Mouse (Mus musculus) kidney, postnatal 0 days (tissue): ENCODE results near the gene Tns3. TPM values are rescaled to one million over a fixed set of nuclear protein-coding genes. Genes with fewer than 3 reads are reported as not detected.

Experiments
- ATAC-seq: fragments of 200-750 bp; cut with Nextera tagmentation; replicated peaks from 2 replicates; pipeline ENCODE4 v1.8.0; 2017; ENCODE audit warnings: low read depth, moderate number of reproducible peaks, moderate TSS enrichment, moderate library complexity; ENCODE audit not compliant: low FRiP score
- DNase-seq: peaks from one replicate; pipeline ENCODE4 v3.0.0-alpha.2; 2016; ENCODE audit warnings: low spot score
- H3K27ac ChIP-seq: fragments of 300-500 bp; sonication (generic); 2 replicates; pipeline ENCODE4 v1.5.1; 2014; ENCODE audit warnings: mild to moderate bottlenecking
- H3K27me3 ChIP-seq: fragments of 300-500 bp; sonication (generic); 2 replicates; pipeline ENCODE4 v1.6.1; 2014; ENCODE audit warnings: low read length, mixed read lengths; ENCODE audit not compliant: insufficient read depth
- H3K36me3 ChIP-seq: fragments of 300-500 bp; sonication (generic); 2 replicates; pipeline ENCODE4 v1.6.1; 2014; ENCODE audit warnings: low read length, mixed read lengths; ENCODE audit not compliant: insufficient read depth
- H3K4me1 ChIP-seq: fragments of 300-500 bp; sonication (generic); replicated peaks from 2 replicates; pipeline ENCODE4 v1.6.1; 2014; ENCODE audit warnings: antibody characterized with exemption, low read length, mixed read lengths; ENCODE audit not compliant: insufficient read depth
- H3K4me2 ChIP-seq: fragments of 300-500 bp; sonication (generic); 2 replicates; pipeline ENCODE4 v1.6.1; 2014; ENCODE audit warnings: mild to moderate bottlenecking, low read length, moderate library complexity, mixed read lengths
- H3K4me3 ChIP-seq: fragments of 300-500 bp; sonication (generic); replicated peaks from 2 replicates; pipeline ENCODE4 v1.5.1; 2014; ENCODE audit warnings: low read depth, low read length
- H3K9ac ChIP-seq: fragments of 300-500 bp; sonication (generic); 2 replicates; pipeline ENCODE4 v1.6.1; 2014; ENCODE audit warnings: low read depth, low read length
- H3K9me3 ChIP-seq: fragments of 300-500 bp; sonication (generic); replicated peaks from 2 replicates; pipeline ENCODE4 v1.6.1; 2016; ENCODE audit warnings: low read length, inconsistent platforms, mixed read lengths
- CTCF ChIP-seq: IDR thresholded peaks from 2 replicates; pipeline ENCODE4 v1.5.1; 2016; ENCODE audit warnings: antibody characterized with exemption, low read depth, mild to moderate bottlenecking, moderate library complexity
- WGBS: fragments of 180-500 bp; shearing (Covaris S2); extraction: QIAGEN DNeasy Blood & Tissue Kit; methylation state at CpG from one replicate; pipeline ENCODE4 v1.1.7; 2014; 5-methylcytosine and 5-hydroxymethylcytosine counted together
- polyA plus RNA-seq: library from polyadenylated mRNA; unstranded; fragments of >200 nt; fragmentation: Nextera tagmentation; extraction: Ambion mirVana; gene quantifications from 2 replicates; pipeline ENCODE4 v1.2.1, GENCODE M21; 2015

Tns3 gene
- polyA plus RNA-seq, 1 experiment from 2014 or later, result 17.6 TPM

- no peak for DNase-seq
- Histone ChIP-seq H3K4me2 (no peak overlapping the region), H3K4me3 (no peak overlapping the region), H3K9ac (no peak overlapping the region), H3K27ac (no peak overlapping the region), H3K9me3 (no peaks in the 10 kb centered on the region), H3K4me1 (peaks cover 14% of the 10 kb centered on the region), H3K27me3 (no peaks in the 10 kb centered on the region), H3K36me3 (0 out of 2 replicates have a peak, but pooled peaks cover 11% of the 10 kb centered on the region)
- WGBS, result 98% methylated on average over 1 of the region's 1 CpGs
- no peak for TF ChIP-seq CTCF
- no peak for ATAC-seq
Observed at GRCm38 (mm10) chr11:8607123-8607522, 57.2 kb downstream of the Tns3 start.

GRCm38 (mm10) chr11:8604789-8605569 is 59.4 kb downstream of the Tns3 start:
- H3K27ac ChIP-seq, result no peak overlapping the region
- ATAC-seq, result no peak
- DNase-seq, result no peak
- H3K4me1 ChIP-seq, result peaks cover 8% of the 10 kb centered on the region
- no peak for TF ChIP-seq CTCF
- whole genome bisulfite sequencing, result 83% methylated on average over 10 of the region's 10 CpGs
- no peak overlapping the region for H3K4me3 ChIP-seq
- H3K4me2 ChIP-seq, result no peak overlapping the region
- peaks cover 15% of the 10 kb centered on the region; the same call in 1 of the 2 replicates for H3K36me3 ChIP-seq
- H3K27me3 ChIP-seq, result no peaks in the 10 kb centered on the region
- no peak overlapping the region for H3K9ac ChIP-seq
- H3K9me3 ChIP-seq, result no peaks in the 10 kb centered on the region

GRCm38 (mm10) chr11:8602606-8603005 is 61.7 kb downstream of the Tns3 start:
- WGBS, result 95% methylated on average over 1 of the region's 1 CpGs
- Histone ChIP-seq H3K4me1 (peaks cover 4% of the 10 kb centered on the region), H3K9me3 (no peaks in the 10 kb centered on the region), H3K27me3 (no peaks in the 10 kb centered on the region), H3K27ac (no peak overlapping the region), H3K36me3 (peaks cover 23% of the 10 kb centered on the region; the same call in 1 of the 2 replicates), H3K9ac (no peak overlapping the region), H3K4me2 (no peak overlapping the region), H3K4me3 (no peak overlapping the region)
- DNase-seq (no peak), ATAC-seq (no peak)
- TF ChIP-seq CTCF, result no peak

GRCm38 (mm10) chr11:8601411-8601821 is 62.9 kb downstream of the Tns3 start:
- Histone ChIP-seq H3K4me3 (no peak overlapping the region), H3K4me2 (no peak overlapping the region), H3K4me1 (peaks cover 4% of the 10 kb centered on the region), H3K36me3 (peaks cover 26% of the 10 kb centered on the region; the same call in 1 of the 2 replicates), H3K27me3 (no peaks in the 10 kb centered on the region), H3K9ac (no peak overlapping the region), H3K27ac (peak overlapping the region; percentile 57; the same call in 1 of the 2 replicates), H3K9me3 (no peaks in the 10 kb centered on the region)
- ATAC-seq, result 0 out of 2 replicates have a peak, but pooled peaks have one; percentile 18
- WGBS, result 65% methylated on average over 7 of the region's 7 CpGs
- DNase-seq, result no peak
- no peak for TF ChIP-seq CTCF

- DNase-seq, result no peak
- WGBS, result 80% methylated on average over 5 of the region's 5 CpGs
- Histone ChIP-seq H3K9me3 (no peaks in the 10 kb centered on the region), H3K36me3 (peaks cover 18% of the 10 kb centered on the region; the same call in 1 of the 2 replicates), H3K9ac (no peak overlapping the region), H3K4me3 (no peak overlapping the region), H3K27ac (no peak overlapping the region), H3K4me1 (no peaks in the 10 kb centered on the region; the same call in 1 of the 2 replicates), H3K27me3 (no peaks in the 10 kb centered on the region), H3K4me2 (no peak overlapping the region)
- no peak for ATAC-seq
- TF ChIP-seq CTCF, result no peak
Observed at GRCm38 (mm10) chr11:8595642-8596041, 68.7 kb downstream of the Tns3 start.

GRCm38 (mm10) chr11:8593172-8593571 is 71.2 kb downstream of the Tns3 start:
- Histone ChIP-seq H3K4me2 (no peak overlapping the region), H3K9me3 (no peaks in the 10 kb centered on the region), H3K27me3 (no peaks in the 10 kb centered on the region), H3K4me1 (0 out of 2 replicates have a peak, but pooled peaks cover 8% of the 10 kb centered on the region), H3K9ac (no peak overlapping the region), H3K27ac (no peak overlapping the region), H3K4me3 (no peak overlapping the region), H3K36me3 (peaks cover 3% of the 10 kb centered on the region; the same call in 1 of the 2 replicates)
- no peak for TF ChIP-seq CTCF
- 84% methylated on average over 3 of the region's 3 CpGs for WGBS
- no peak for ATAC-seq
- no peak for DNase-seq
